Mouse (Mus musculus): ENCODE results near the gene Zfp428. TPM values are rescaled to one million over a fixed set of nuclear protein-coding genes. Genes with fewer than 3 reads are reported as not detected.
"Not testable (repeated sequence)": the region's sequence is repeated elsewhere in the genome, so short reads cannot be mapped to it uniquely, and the experiment has no call there.

The Zfp428 gene
- polyA plus RNA-seq, 1 experiment from 2014 or later, result 87.7 TPM

DNA sequence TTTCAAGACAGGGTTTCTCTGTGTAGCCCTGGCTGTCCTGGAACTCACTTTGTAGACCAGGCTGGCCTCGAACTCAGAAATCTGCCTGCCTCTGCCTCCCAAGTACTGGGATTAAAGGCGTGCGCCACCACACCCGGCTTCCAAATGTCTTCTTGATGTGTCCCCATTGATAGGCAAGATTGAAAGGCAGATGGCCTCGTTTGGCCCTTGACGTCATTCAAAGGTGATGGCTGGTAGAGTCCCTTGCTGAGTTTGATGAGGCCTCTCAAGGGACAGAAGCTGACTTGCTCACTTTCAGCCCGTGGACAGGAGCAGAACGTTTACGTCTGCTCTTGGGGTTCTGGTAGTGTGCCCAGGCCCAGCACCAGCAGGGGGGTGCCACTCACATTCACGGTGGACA is 13.2 kb downstream of the Zfp428 start:
- H3K4me2 ChIP-seq (replicated peaks; ENCODE audit: low read depth, low read length); H3K4me1 ChIP-seq (replicated peaks; ENCODE audit: control insufficient read depth, insufficient read depth, low read length); H3K36me3 ChIP-seq (ENCODE audit: control insufficient read depth, insufficient read depth, low read length); H3K27ac ChIP-seq (ENCODE audit: low read depth, low read length); H3K9ac ChIP-seq (ENCODE audit: low read depth, low read length); ATAC-seq (ENCODE audit: low FRiP score); H3K9me3 ChIP-seq (ENCODE audit: control insufficient read depth, low read length); DNase-seq (ENCODE audit: low spot score); H3K4me3 ChIP-seq (ENCODE audit: low read depth, low read length); H3K27me3 ChIP-seq (ENCODE audit: control insufficient read depth, insufficient read depth, low read length): not testable (repeated sequence)
- WGBS, result 88% methylated on average over 10 of the region's 10 CpGs

- H3K9ac ChIP-seq (ENCODE audit: low read depth, low read length), result no peak overlapping the region
- H3K27me3 ChIP-seq (ENCODE audit: control insufficient read depth, insufficient read depth, low read length), result no peaks in the 10 kb centered on the region
- H3K9me3 ChIP-seq (ENCODE audit: control insufficient read depth, low read length), result no peaks in the 10 kb centered on the region
- no peaks in the 10 kb centered on the region for H3K36me3 ChIP-seq (ENCODE audit: control insufficient read depth, insufficient read depth, low read length)
- ATAC-seq (ENCODE audit: low FRiP score) (no peak), DNase-seq (ENCODE audit: low spot score) (no peak)
- WGBS, result 65% methylated on average over 5 of the region's 5 CpGs
- no peak overlapping the region for H3K4me2 ChIP-seq (replicated peaks; ENCODE audit: low read depth, low read length)
- no peak overlapping the region for H3K27ac ChIP-seq (ENCODE audit: low read depth, low read length)
- no peak overlapping the region for H3K4me3 ChIP-seq (ENCODE audit: low read depth, low read length)
- no peaks in the 10 kb centered on the region for H3K4me1 ChIP-seq (replicated peaks; ENCODE audit: control insufficient read depth, insufficient read depth, low read length)
These were observed 16.0 kb downstream of the Zfp428 start for GRCm38 (mm10) chr7:24522805-24523204.

GRCm38 (mm10) chr7:24523723-24524122 is 16.9 kb downstream of the Zfp428 start:
- Histone ChIP-seq H3K27ac (ENCODE audit: low read depth, low read length) (no peak overlapping the region), H3K36me3 (ENCODE audit: control insufficient read depth, insufficient read depth, low read length) (no peaks in the 10 kb centered on the region), H3K27me3 (ENCODE audit: control insufficient read depth, insufficient read depth, low read length) (no peaks in the 10 kb centered on the region), H3K4me3 (ENCODE audit: low read depth, low read length) (no peak overlapping the region), H3K4me1 (replicated peaks; ENCODE audit: control insufficient read depth, insufficient read depth, low read length) (no peaks in the 10 kb centered on the region), H3K9me3 (ENCODE audit: control insufficient read depth, low read length) (no peaks in the 10 kb centered on the region), H3K9ac (ENCODE audit: low read depth, low read length) (no peak overlapping the region), H3K4me2 (replicated peaks; ENCODE audit: low read depth, low read length) (no peak overlapping the region)
- DNase-seq (ENCODE audit: low spot score), result no peak
- no peak for ATAC-seq (ENCODE audit: low FRiP score)
- WGBS, result 84% methylated on average over 6 of the region's 6 CpGs

GRCm38 (mm10) chr7:24524978-24525377 is 18.2 kb downstream of the Zfp428 start:
- no peak for DNase-seq (ENCODE audit: low spot score)
- Histone ChIP-seq H3K9me3 (ENCODE audit: control insufficient read depth, low read length) (no peaks in the 10 kb centered on the region), H3K27me3 (ENCODE audit: control insufficient read depth, insufficient read depth, low read length) (no peaks in the 10 kb centered on the region), H3K4me2 (replicated peaks; ENCODE audit: low read depth, low read length) (no peak overlapping the region), H3K27ac (ENCODE audit: low read depth, low read length) (no peak overlapping the region), H3K4me1 (replicated peaks; ENCODE audit: control insufficient read depth, insufficient read depth, low read length) (no peaks in the 10 kb centered on the region), H3K36me3 (ENCODE audit: control insufficient read depth, insufficient read depth, low read length) (no peaks in the 10 kb centered on the region), H3K9ac (ENCODE audit: low read depth, low read length) (no peak overlapping the region), H3K4me3 (ENCODE audit: low read depth, low read length) (no peak overlapping the region)
- WGBS, result 80% methylated on average over 6 of the region's 6 CpGs
- no peak for ATAC-seq (ENCODE audit: low FRiP score)

DNA sequence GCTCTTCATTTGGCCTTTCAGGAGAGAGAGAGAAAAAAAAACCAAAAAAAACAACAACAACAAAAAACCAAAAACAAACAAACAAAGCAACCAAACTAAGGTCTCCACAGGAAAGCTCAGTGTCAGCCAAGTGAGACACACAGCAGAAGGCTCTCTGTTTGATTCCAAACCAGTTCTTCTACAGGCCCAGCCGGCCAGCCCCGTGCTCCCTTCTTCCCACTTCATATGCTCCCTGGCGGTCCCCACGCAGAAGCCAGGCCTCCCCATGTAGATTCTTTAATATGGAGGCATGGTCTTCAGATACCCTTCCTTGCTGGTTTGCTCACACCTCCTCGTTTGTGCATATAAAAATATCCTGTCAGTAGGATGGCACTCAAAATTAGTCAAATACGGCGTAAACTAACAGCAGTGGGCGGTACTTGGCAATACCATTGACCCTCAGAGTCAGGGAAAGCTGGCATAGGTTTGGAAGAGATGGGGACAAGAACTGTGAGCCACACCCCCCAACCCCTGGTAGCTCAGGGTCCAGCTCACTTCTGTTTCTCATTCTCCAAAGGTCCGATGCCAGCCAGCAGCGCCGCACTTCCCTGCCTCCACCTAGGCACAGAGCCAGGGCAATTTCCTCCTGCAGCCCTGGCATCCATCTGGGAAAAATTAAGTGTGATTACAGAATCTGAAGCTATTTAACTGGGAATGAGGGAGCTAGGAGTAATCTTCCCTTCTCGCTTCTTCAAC is 19.0 kb downstream of the Zfp428 start:
- ATAC-seq (ENCODE audit: low FRiP score), result no peak
- 91% methylated on average over 12 of the region's 12 CpGs for WGBS

GRCm38 (mm10) chr7:24528861-24529260 is 22.1 kb downstream of the Zfp428 start:
- Histone ChIP-seq H3K9ac (ENCODE audit: low read depth, low read length) (no peak overlapping the region), H3K27me3 (ENCODE audit: control insufficient read depth, insufficient read depth, low read length) (peaks cover 8% of the 10 kb centered on the region), H3K4me1 (replicated peaks; ENCODE audit: control insufficient read depth, insufficient read depth, low read length) (peaks cover 4% of the 10 kb centered on the region; the same call in 1 of the 2 replicates), H3K4me2 (replicated peaks; ENCODE audit: low read depth, low read length) (no peak overlapping the region), H3K36me3 (ENCODE audit: control insufficient read depth, insufficient read depth, low read length) (0 out of 2 replicates have a peak, but pooled peaks cover 1% of the 10 kb centered on the region), H3K27ac (ENCODE audit: low read depth, low read length) (no peak overlapping the region), H3K4me3 (ENCODE audit: low read depth, low read length) (no peak overlapping the region), H3K9me3 (ENCODE audit: control insufficient read depth, low read length) (no peaks in the 10 kb centered on the region)
- DNase-seq (ENCODE audit: low spot score) (no peak), ATAC-seq (ENCODE audit: low FRiP score) (no peak)
- 93% methylated on average over 11 of the region's 11 CpGs for WGBS

More for the DNA sequence above, 19.0 kb downstream of the Zfp428 start:
- H3K4me2 ChIP-seq (replicated peaks; ENCODE audit: low read depth, low read length), result no peak overlapping the region
- H3K9ac ChIP-seq (ENCODE audit: low read depth, low read length), result no peak overlapping the region
- no peaks in the 10 kb centered on the region for H3K27me3 ChIP-seq (ENCODE audit: control insufficient read depth, insufficient read depth, low read length)
- no peak overlapping the region for H3K27ac ChIP-seq (ENCODE audit: low read depth, low read length)
- H3K4me1 ChIP-seq (replicated peaks; ENCODE audit: control insufficient read depth, insufficient read depth, low read length), result no peaks in the 10 kb centered on the region
- no peak for DNase-seq (ENCODE audit: low spot score)
- H3K9me3 ChIP-seq (ENCODE audit: control insufficient read depth, low read length), result no peaks in the 10 kb centered on the region
- no peaks in the 10 kb centered on the region for H3K36me3 ChIP-seq (ENCODE audit: control insufficient read depth, insufficient read depth, low read length)
- no peak overlapping the region for H3K4me3 ChIP-seq (ENCODE audit: low read depth, low read length)

- peaks cover 10% of the 10 kb centered on the region for H3K27me3 ChIP-seq (ENCODE audit: control insufficient read depth, insufficient read depth, low read length)
- H3K27ac ChIP-seq (ENCODE audit: low read depth, low read length), result no peak overlapping the region
- H3K4me1 ChIP-seq (replicated peaks; ENCODE audit: control insufficient read depth, insufficient read depth, low read length), result peaks cover 6% of the 10 kb centered on the region; the same call in 1 of the 2 replicates
- 0 out of 2 replicates have a peak, but pooled peaks cover 3% of the 10 kb centered on the region for H3K36me3 ChIP-seq (ENCODE audit: control insufficient read depth, insufficient read depth, low read length)
- peak overlapping the region; percentile 66 for H3K4me3 ChIP-seq (ENCODE audit: low read depth, low read length)
- no peaks in the 10 kb centered on the region for H3K9me3 ChIP-seq (ENCODE audit: control insufficient read depth, low read length)
- H3K9ac ChIP-seq (ENCODE audit: low read depth, low read length), result no peak overlapping the region; the same call in 1 of the 2 replicates
- DNase-seq (ENCODE audit: low spot score) (no peak), ATAC-seq (ENCODE audit: low FRiP score) (no peak)
- H3K4me2 ChIP-seq (replicated peaks; ENCODE audit: low read depth, low read length), result peak overlapping the region; percentile 95
- 61% methylated on average over 11 of the region's 11 CpGs for WGBS
These were observed 22.8 kb downstream of the Zfp428 start for GRCm38 (mm10) chr7:24529580-24529979.

GRCm38 (mm10) chr7:24530062-24530931 is 23.5 kb downstream of the Zfp428 start, which contains the start of gene Irgq:
Gene Irgq (plus strand): TSS chr7:24530689.
- no peaks in the 10 kb centered on the region for H3K9me3 ChIP-seq (ENCODE audit: control insufficient read depth, low read length)
- ATAC-seq (ENCODE audit: low FRiP score) (peak; percentile 93), DNase-seq (ENCODE audit: low spot score) (peak; percentile 100)
- H3K9ac ChIP-seq (ENCODE audit: low read depth, low read length), result peak within 1 kb of the TSS; percentile 89
- H3K4me1 ChIP-seq (replicated peaks; ENCODE audit: control insufficient read depth, insufficient read depth, low read length), result peaks cover 6% of the 10 kb centered on the region; the same call in 1 of the 2 replicates
- peaks cover 10% of the 10 kb centered on the region for H3K27me3 ChIP-seq (ENCODE audit: control insufficient read depth, insufficient read depth, low read length)
- WGBS, result 1% methylated on average over 44 of the region's 44 CpGs
- peak within 1 kb of the TSS; percentile 80 for H3K27ac ChIP-seq (ENCODE audit: low read depth, low read length)
- 0 out of 2 replicates have a peak, but pooled peaks cover 3% of the 10 kb centered on the region for H3K36me3 ChIP-seq (ENCODE audit: control insufficient read depth, insufficient read depth, low read length)
- peak within 1 kb of the TSS; percentile 66 for H3K4me3 ChIP-seq (ENCODE audit: low read depth, low read length)
- H3K4me2 ChIP-seq (replicated peaks; ENCODE audit: low read depth, low read length), result peak within 1 kb of the TSS; percentile 95
